Mouse (Mus musculus) ES-E14 (cell line): Measurements from ENCODE around the gene Tipin. TPM values are rescaled to one million over a fixed set of nuclear protein-coding genes. Genes with fewer than 3 reads are reported as not detected.

Source experiments
- DNase-seq: peaks from one replicate; pipeline ENCODE4 v3.0.0-alpha.2; 2013; ENCODE audit warnings: low read depth, low spot score
- H3K27ac ChIP-seq: 2 replicates; pipeline ENCODE4 v1.5.1; 2012; ENCODE audit warnings: low read depth, mild to moderate bottlenecking, low read length, moderate library complexity, mixed read lengths; ENCODE audit not compliant: poor library complexity, insufficient read depth, severe bottlenecking
- H3K36me3 ChIP-seq: 2 replicates; pipeline ENCODE4 v1.6.1; 2012; ENCODE audit warnings: mild to moderate bottlenecking, low read length, moderate library complexity, mixed read lengths; ENCODE audit not compliant: control insufficient read depth, poor library complexity, insufficient read depth, severe bottlenecking
- H3K4me1 ChIP-seq, 2 experiments: fragments of 150-350 bp in 1 of 2; sonication (generic) in 1 of 2; 2 replicates each; pipeline ENCODE4 v1.6.1; 2012; ENCODE audit warnings: low read length in 2 of 2, mild to moderate bottlenecking in 1 of 2, mixed read lengths in 1 of 2; ENCODE audit not compliant: control insufficient read depth in 2 of 2, insufficient read depth in 2 of 2, poor library complexity in 1 of 2
- H3K4me3 ChIP-seq, 2 experiments: fragments of 150-350 bp in 1 of 2; sonication (generic) in 1 of 2; 2 replicates each; pipeline ENCODE4 v1.5.1; 2012; ENCODE audit warnings: low read length in 2 of 2, low read depth in 1 of 2, mild to moderate bottlenecking in 1 of 2, mixed read lengths in 1 of 2; ENCODE audit not compliant: insufficient read depth in 1 of 2, poor library complexity in 1 of 2, severe bottlenecking in 1 of 2
- H3K9ac ChIP-seq: 2 replicates; pipeline ENCODE4 v1.6.1; 2012; ENCODE audit warnings: low read depth, mild to moderate bottlenecking, low read length, mixed read lengths; ENCODE audit not compliant: poor library complexity, insufficient read depth, severe bottlenecking
- H3K9me3 ChIP-seq: fragments of 150-350 bp; sonication (generic); 2 replicates; pipeline ENCODE4 v1.6.1; 2012; ENCODE audit warnings: low read depth, mild to moderate bottlenecking, low read length; ENCODE audit not compliant: control insufficient read depth, insufficient read depth
- CHD2 ChIP-seq: IDR thresholded peaks from 2 replicates; pipeline ENCODE4 v1.6.1; 2014; ENCODE audit warnings: mild to moderate bottlenecking, low read depth, low read length, inconsistent platforms
- HCFC1 ChIP-seq: IDR thresholded peaks from 2 replicates; pipeline ENCODE4 v1.6.1; 2012; ENCODE audit warnings: low read length, inconsistent platforms, borderline replicate concordance; ENCODE audit not compliant: insufficient read depth
- MAFK ChIP-seq: IDR thresholded peaks from 2 replicates; pipeline ENCODE4 v1.6.1; 2014; ENCODE audit warnings: mild to moderate bottlenecking, low read depth, low read length, inconsistent platforms; ENCODE audit not compliant: insufficient read depth
- ZC3H11A ChIP-seq: IDR thresholded peaks from 2 replicates; pipeline ENCODE4 v1.6.1; 2012; ENCODE audit warnings: low read depth, mild to moderate bottlenecking, inconsistent platforms, low read length, borderline replicate concordance
- ZNF384 ChIP-seq: IDR thresholded peaks from 2 replicates; pipeline ENCODE4 v1.6.1; 2012; ENCODE audit warnings: low read depth, low read length, inconsistent platforms
- in situ Hi-C, 2 experiments: fragments of 600-800 bp; cut with MboI; formaldehyde crosslinking; loops; one replicate each; pipeline ENCODE4 v1.15.1; 2025; ENCODE audit warnings: low sequenced_read_pairs in 2 of 2, inconsistent platforms in 1 of 2; ENCODE audit not compliant: unreplicated experiment in 2 of 2
- total RNA-seq: library from RNA; depleted of rRNA; stranded (reverse); fragments of 300-350 nt; gene quantifications from 2 replicates; pipeline ENCODE4 v1.2.3, GENCODE M21; 2012

The Tipin gene
- total RNA-seq, 1 experiment = 195 TPM

DNA sequence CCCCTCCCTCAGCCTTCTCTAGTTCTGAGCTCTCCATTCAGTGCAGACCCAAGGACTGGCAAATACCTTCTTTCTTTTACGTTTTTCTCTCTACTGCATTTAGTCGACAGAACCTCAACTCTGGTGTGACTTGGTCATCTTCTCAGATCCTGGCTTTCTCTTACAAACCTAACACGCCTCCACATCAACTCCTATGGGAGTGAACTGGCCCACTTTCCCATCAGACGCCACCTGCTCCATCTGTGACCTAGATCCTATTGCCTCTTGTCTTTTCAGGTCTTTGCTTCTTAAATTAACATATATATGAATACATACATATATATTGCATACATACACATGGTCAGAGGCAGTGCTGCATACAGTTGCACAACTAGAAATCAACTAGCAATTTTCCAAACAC, 7.6 kb upstream of the Tipin start:
- Histone ChIP-seq H3K36me3 (no peaks in the 10 kb centered on the region), H3K9ac (no peak overlapping the region), H3K27ac (no peak overlapping the region), H3K9me3 (no peaks in the 10 kb centered on the region), H3K4me1 (peaks cover 0 to 2% of the 10 kb centered on the region in 2 experiments; a peak in 2 of 4 replicates), H3K4me3 (no peak overlapping the region)
- TF ChIP-seq MAFK (no peak), CHD2 (no peak), HCFC1 (no peak), ZC3H11A (no peak), ZNF384 (no peak)
- DNase-seq = no peak
- in situ Hi-C loops = no loop called here

- Histone ChIP-seq H3K27ac (no peak overlapping the region), H3K4me3 (no peak overlapping the region), H3K9me3 (no peaks in the 10 kb centered on the region), H3K4me1 (peaks cover 0 to 2% of the 10 kb centered on the region in 2 experiments; a peak in 2 of 4 replicates), H3K9ac (no peak overlapping the region), H3K36me3 (no peaks in the 10 kb centered on the region)
- no peak for DNase-seq
- no peak for TF ChIP-seq MAFK
- in situ Hi-C loops = no loop called here
Observed at GRCm38 (mm10) chr9:64274291-64274690, 7.1 kb upstream of the Tipin start.

DNA sequence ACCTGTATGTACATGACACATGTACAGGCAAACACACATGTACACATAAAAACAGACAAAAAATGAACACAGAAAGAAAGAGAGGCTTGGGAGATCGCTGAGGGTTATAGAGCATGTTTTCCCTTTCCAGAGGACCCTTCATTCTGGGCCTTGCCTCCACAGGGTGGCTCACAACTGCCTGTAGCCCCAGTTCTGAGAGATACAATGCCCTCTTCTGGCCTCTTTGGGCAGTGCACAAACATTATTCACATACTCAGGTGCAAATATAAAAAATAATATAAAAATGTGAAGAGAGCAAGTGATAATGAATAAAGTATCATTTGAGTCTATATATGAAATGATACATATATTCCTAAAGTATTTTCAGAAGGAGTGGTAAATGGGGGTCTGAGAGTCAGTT, 6.5 kb upstream of the Tipin start:
- no peaks in the 10 kb centered on the region for H3K36me3 ChIP-seq
- no peak overlapping the region for H3K27ac ChIP-seq
- H3K9me3 ChIP-seq = no peaks in the 10 kb centered on the region
- H3K4me1 ChIP-seq = peaks cover 0 to 2% of the 10 kb centered on the region in 2 experiments; a peak in 2 of 4 replicates
- no peak for TF ChIP-seq MAFK
- in situ Hi-C loops = no loop called here
- DNase-seq = peak; percentile 42
- no peak overlapping the region for H3K9ac ChIP-seq
- H3K4me3 ChIP-seq = no peak overlapping the region

DNA sequence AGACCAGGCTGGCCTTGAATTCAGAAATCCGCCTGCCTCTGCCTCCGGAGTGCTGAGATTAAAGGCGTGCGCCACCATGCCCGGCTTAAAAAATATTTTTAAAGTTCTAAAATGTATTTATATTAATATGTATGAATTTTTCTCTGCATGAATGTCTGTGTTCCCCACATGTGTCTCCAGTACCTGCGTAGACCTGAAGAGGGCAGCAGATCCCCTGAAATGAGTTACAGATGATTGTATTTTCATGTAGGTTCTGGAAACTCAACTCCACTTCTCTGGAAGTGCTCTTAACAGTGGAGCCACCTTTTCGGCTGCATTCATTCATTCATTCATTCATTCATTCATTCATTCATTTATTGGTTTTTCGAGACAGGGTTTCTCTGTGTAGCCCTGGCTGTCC, 3.7 kb upstream of the Tipin start:
- peaks cover 0 to 2% of the 10 kb centered on the region in 2 experiments; a peak in 1 of 4 replicates for H3K4me1 ChIP-seq
- H3K27ac ChIP-seq = no peak overlapping the region
- peak; percentile 54 for DNase-seq
- H3K9me3 ChIP-seq = no peaks in the 10 kb centered on the region
- H3K36me3 ChIP-seq = no peaks in the 10 kb centered on the region
- H3K9ac ChIP-seq = no peak overlapping the region
- in situ Hi-C loops = no loop called here
- no peak overlapping the region for H3K4me3 ChIP-seq
- no peak for TF ChIP-seq ZNF384
- no peak for TF ChIP-seq HCFC1
- TF ChIP-seq MAFK = no peak
- no peak for TF ChIP-seq CHD2
- 0 out of 2 replicates have a peak, but pooled peaks have one; percentile 15 for TF ChIP-seq ZC3H11A

DNA sequence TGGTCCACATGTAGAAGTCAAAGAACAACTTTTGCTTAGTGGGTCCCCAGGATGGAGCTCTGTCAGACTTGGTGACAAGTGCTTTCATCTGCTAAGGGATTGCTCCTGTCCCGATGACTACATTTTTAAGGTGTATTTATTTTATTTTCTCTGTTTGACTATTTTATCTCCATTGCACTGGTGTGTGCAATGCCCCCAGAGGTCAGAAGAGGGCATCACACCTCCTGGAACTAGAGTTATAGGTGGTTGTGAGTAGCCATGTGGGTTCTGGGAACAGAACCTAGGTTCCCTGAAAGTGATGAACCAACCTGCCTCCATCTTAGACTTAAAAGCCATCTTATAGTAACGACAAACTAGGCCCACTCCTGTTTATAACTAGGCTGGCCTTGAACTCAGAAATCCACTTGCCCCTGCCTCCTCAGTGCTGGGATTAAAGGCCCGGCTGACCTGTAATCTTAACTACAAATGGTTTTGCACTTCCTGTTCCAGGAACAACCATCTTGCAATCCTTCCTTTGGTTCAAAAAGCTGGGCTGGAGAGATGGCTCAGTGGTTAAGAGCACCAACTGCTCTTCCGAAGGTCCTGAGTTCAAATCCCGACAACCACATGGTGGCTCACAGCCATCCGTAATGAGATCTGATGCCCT, 2.6 kb upstream of the Tipin start:
- no peak overlapping the region for H3K4me3 ChIP-seq
- H3K9ac ChIP-seq = no peak overlapping the region
- H3K4me1 ChIP-seq = peaks cover 0 to 2% of the 10 kb centered on the region in 2 experiments; a peak in 3 of 4 replicates
- H3K36me3 ChIP-seq = no peaks in the 10 kb centered on the region; the same call in 1 of the 2 replicates
- H3K27ac ChIP-seq = no peak overlapping the region
- no peak for DNase-seq
- TF ChIP-seq HCFC1 (no peak), ZNF384 (no peak), MAFK (no peak), ZC3H11A (no peak)
- in situ Hi-C loops = no loop called here
- H3K9me3 ChIP-seq = no peaks in the 10 kb centered on the region
